Mouse (Mus musculus): Measurements from ENCODE around the gene Ttc25.
"Not testable (repeated sequence)": the region's sequence is repeated elsewhere in the genome, so short reads cannot be mapped to it uniquely, and the experiment has no call there.

Gene Ttc25

GRCm38 (mm10) chr11:100603813-100604212, 58.4 kb downstream of the Ttc25 start:
- DNase-seq (ENCODE audit: low spot score in 2 of 2) = no peak

- no peak for DNase-seq (ENCODE audit: low spot score in 2 of 2)
Measured at GRCm38 (mm10) chr11:100604321-100605005, 59.1 kb downstream of the Ttc25 start.

GRCm38 (mm10) chr11:100605451-100605850, 60.0 kb downstream of the Ttc25 start:
- DNase-seq (ENCODE audit: low spot score in 2 of 2) = no peak

GRCm38 (mm10) chr11:100607121-100607520, 61.7 kb downstream of the Ttc25 start:
- DNase-seq (ENCODE audit: low spot score in 2 of 2) = no peak

GRCm38 (mm10) chr11:100608796-100609195, 63.4 kb downstream of the Ttc25 start:
- no peak for DNase-seq (ENCODE audit: low spot score in 2 of 2)

- no peak for DNase-seq (ENCODE audit: low spot score in 2 of 2)
Measured at GRCm38 (mm10) chr11:100609355-100609996, 64.1 kb downstream of the Ttc25 start.

- DNase-seq (ENCODE audit: low spot score in 2 of 2) = no peak
Measured at GRCm38 (mm10) chr11:100609997-100610680, 64.7 kb downstream of the Ttc25 start.

- DNase-seq (ENCODE audit: low spot score in 2 of 2) = no peak
Measured at GRCm38 (mm10) chr11:100611627-100612026, 66.2 kb downstream of the Ttc25 start.

GRCm38 (mm10) chr11:100613241-100613640, 67.8 kb downstream of the Ttc25 start:
- DNase-seq (ENCODE audit: low spot score in 2 of 2) = no peak

GRCm38 (mm10) chr11:100616332-100616731, 70.9 kb downstream of the Ttc25 start:
- no peak for DNase-seq (ENCODE audit: low spot score in 2 of 2)

- DNase-seq (ENCODE audit: low spot score in 2 of 2) = not testable (repeated sequence)
Measured at GRCm38 (mm10) chr11:100616836-100617235, 71.4 kb downstream of the Ttc25 start.

- DNase-seq (ENCODE audit: low spot score in 2 of 2) = no peak
Measured at GRCm38 (mm10) chr11:100617480-100617879, 72.1 kb downstream of the Ttc25 start.

- DNase-seq (ENCODE audit: low spot score in 2 of 2) = peak in 1 of 2 experiments; percentile 68
Measured at GRCm38 (mm10) chr11:100618761-100619484, 73.5 kb downstream of the Ttc25 start, which contains the start of gene Nkiras2. Gene Nkiras2, plus strand, starts transcription at chr11:100619244.

GRCm38 (mm10) chr11:100619485-100619975, 74.1 kb downstream of the Ttc25 start:
- DNase-seq (ENCODE audit: low spot score in 2 of 2) = peak; percentile 97

- DNase-seq (ENCODE audit: low spot score in 2 of 2) = no peak
Measured at GRCm38 (mm10) chr11:100619982-100620381, 74.6 kb downstream of the Ttc25 start, which contains the start of gene Dnajc7. Gene Dnajc7, minus strand, starts transcription at chr11:100620168.

Measured in frontal cortex, postnatal 10 days (tissue).